Mouse (Mus musculus) 416B (cell line): ENCODE results near the gene Arl4a.

ENCODE experiments used
- DNase-seq: peaks from one replicate; pipeline ENCODE4 v3.0.0; 2011; ENCODE audit warnings: low read depth

Arl4a gene

GRCm38 (mm10) chr12:40009866-40010265 is 28.0 kb downstream of the Arl4a start:
- no peak for DNase-seq

GRCm38 (mm10) chr12:40008459-40008858 is 29.4 kb downstream of the Arl4a start:
- DNase-seq: no peak

GRCm38 (mm10) chr12:40004766-40005165 is 33.1 kb downstream of the Arl4a start:
- DNase-seq: no peak

- DNase-seq: no peak
Measured at GRCm38 (mm10) chr12:39998853-39999195, 39.0 kb downstream of the Arl4a start.

- DNase-seq: peak; percentile 39
Measured at GRCm38 (mm10) chr12:39998070-39998852, 39.6 kb downstream of the Arl4a start.

GRCm38 (mm10) chr12:39997651-39998050 is 40.2 kb downstream of the Arl4a start:
- DNase-seq: no peak

GRCm38 (mm10) chr12:39996015-39996414 is 41.8 kb downstream of the Arl4a start:
- no peak for DNase-seq

- DNase-seq: no peak
Measured at GRCm38 (mm10) chr12:39995609-39996008, 42.2 kb downstream of the Arl4a start.

GRCm38 (mm10) chr12:39992767-39993302 is 45.0 kb downstream of the Arl4a start:
- DNase-seq: no peak

GRCm38 (mm10) chr12:39990830-39991780 is 46.7 kb downstream of the Arl4a start:
- no peak for DNase-seq

- no peak for DNase-seq
Measured at GRCm38 (mm10) chr12:39989136-39989535, 48.7 kb downstream of the Arl4a start.

GRCm38 (mm10) chr12:39987177-39987576 is 50.6 kb downstream of the Arl4a start:
- DNase-seq: no peak

- DNase-seq: no peak
Measured at GRCm38 (mm10) chr12:39985639-39986038, 52.2 kb downstream of the Arl4a start.

- DNase-seq: no peak
Measured at GRCm38 (mm10) chr12:39979792-39980191, 58.0 kb downstream of the Arl4a start.

- DNase-seq: no peak
Measured at GRCm38 (mm10) chr12:39979066-39979465, 58.8 kb downstream of the Arl4a start.

- DNase-seq: peak; percentile 12
Measured at GRCm38 (mm10) chr12:39977996-39978590, 59.7 kb downstream of the Arl4a start.

GRCm38 (mm10) chr12:39976426-39976825 is 61.4 kb downstream of the Arl4a start:
- DNase-seq: no peak

GRCm38 (mm10) chr12:39975829-39976340 is 61.9 kb downstream of the Arl4a start:
- no peak for DNase-seq

- DNase-seq: no peak
Measured at GRCm38 (mm10) chr12:39974977-39975583, 62.7 kb downstream of the Arl4a start.

- no peak for DNase-seq
Measured at GRCm38 (mm10) chr12:39974273-39974672, 63.6 kb downstream of the Arl4a start.

- DNase-seq: no peak
Measured at GRCm38 (mm10) chr12:39969500-39969899, 68.3 kb downstream of the Arl4a start.

- no peak for DNase-seq
Measured at GRCm38 (mm10) chr12:39968109-39968508, 69.7 kb downstream of the Arl4a start.
